In the genomic region with DNA sequence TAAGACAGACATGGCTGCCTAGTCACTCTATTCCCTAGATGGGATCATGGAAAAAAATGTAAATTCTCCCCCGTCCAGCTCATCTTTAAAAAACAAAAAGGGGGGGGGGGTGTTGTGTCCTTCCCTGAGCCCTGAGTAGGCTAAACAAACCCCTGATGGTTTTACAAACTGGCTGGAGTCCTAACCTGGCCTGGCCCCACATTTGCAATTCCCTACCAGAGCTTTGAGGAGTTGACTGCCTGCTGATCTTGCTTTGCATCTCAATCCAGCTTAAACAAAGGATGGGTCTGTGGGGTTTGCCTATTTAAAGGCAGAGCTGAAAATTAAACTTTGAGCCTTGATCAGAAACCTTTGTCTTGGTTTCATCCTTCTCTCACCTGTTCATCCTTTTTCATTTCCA, we compare ENCODE assay signal across 13 mouse cellular contexts.
"Had no signal": no experiment of that assay in that cellular context is flagged by ENCODE, and none has a peak within 500 bp of the region (broad histone marks: within the 10 kb centered on the region; RNA-seq: fewer than 3 reads in every experiment).

No protein-coding gene starts in this region.

- DNase-seq: gastrocnemius, postnatal 14 days; gastrocnemius, postnatal 36 days; heart, adult 2 months; heart, postnatal 14 days; heart, postnatal 36 days; kidney, adult 11 months; kidney, adult 2 months; kidney, adult 9 months; kidney, postnatal 25 days; layer of hippocampus, adult 9-11 months; layer of hippocampus, postnatal 36 days; left cerebral cortex, postnatal 4 days; liver, embryonic 13.5 days had no signal
